Mouse (Mus musculus) gastrocnemius, postnatal 14 days (tissue): ENCODE measurements around the gene Ccdc152. TPM values are rescaled to one million over a fixed set of nuclear protein-coding genes. Genes with fewer than 3 reads are reported as not detected.
"Not testable (repeated sequence)": the region's sequence is repeated elsewhere in the genome, so short reads cannot be mapped to it uniquely, and the experiment has no call there.

Source experiments
- DNase-seq: peaks from one replicate; pipeline ENCODE4 v3.0.0; 2021; ENCODE audit warnings: mixed read lengths
- intact Hi-C: fragments of 180-260 bp; cut with DNase I; formaldehyde crosslinking; loops from one replicate; pipeline ENCODE4 v1.15.1; 2025; ENCODE audit warnings: low total_unique reads
- total RNA-seq, 2 experiments: library from RNA; stranded (reverse); gene quantifications; 2 replicates each; pipeline ENCODE4 v1.2.3; 2021

Gene Ccdc152
- total RNA-seq, 2 experiments from 2014 or later, result not detected

- no peak for DNase-seq
These were observed 21.6 kb downstream of the Ccdc152 start for GRCm38 (mm10) chr15:3281737-3282136.

GRCm38 (mm10) chr15:3281216-3281615 is 22.1 kb downstream of the Ccdc152 start:
- intact Hi-C loops, result no loop called here
- DNase-seq, result no peak

More at GRCm38 (mm10) chr15:3281737-3282136, 21.6 kb downstream of the Ccdc152 start:
- intact Hi-C loops, result no loop called here

- no peak for DNase-seq
- intact Hi-C loops, result loop anchor here (10.0 kb wide), 1 partner anchor 64 kb away; no protein-coding TSS in a partner anchor
These were observed 24.1 kb downstream of the Ccdc152 start for GRCm38 (mm10) chr15:3279242-3279641.

- intact Hi-C loops, result loop anchor here (10.0 kb wide), 1 partner anchor 63 kb away; no protein-coding TSS in a partner anchor
- DNase-seq, result no peak
These were observed 25.9 kb downstream of the Ccdc152 start for GRCm38 (mm10) chr15:3277391-3277790.

- intact Hi-C loops, result loop anchor here (10.0 kb wide), 1 partner anchor 58 kb away; no protein-coding TSS in a partner anchor
- DNase-seq, result no peak
These were observed 30.1 kb downstream of the Ccdc152 start for GRCm38 (mm10) chr15:3273191-3273590.

GRCm38 (mm10) chr15:3271216-3271615 is 32.1 kb downstream of the Ccdc152 start:
- intact Hi-C loops, result loop anchor here (10.0 kb wide), 1 partner anchor 56 kb away; no protein-coding TSS in a partner anchor

GRCm38 (mm10) chr15:3270646-3271077 is 32.7 kb downstream of the Ccdc152 start:
- intact Hi-C loops, result loop anchor here (10.0 kb wide), 1 partner anchor 56 kb away; no protein-coding TSS in a partner anchor

More at GRCm38 (mm10) chr15:3271216-3271615, 32.1 kb downstream of the Ccdc152 start:
- no peak for DNase-seq

GRCm38 (mm10) chr15:3269996-3270645 is 33.2 kb downstream of the Ccdc152 start:
- intact Hi-C loops, result loop anchor here (10.0 kb wide), 1 partner anchor 55 kb away; no protein-coding TSS in a partner anchor
- DNase-seq, result no peak

More at GRCm38 (mm10) chr15:3270646-3271077, 32.7 kb downstream of the Ccdc152 start:
- peak; percentile 63 for DNase-seq

- DNase-seq, result no peak
- intact Hi-C loops, result no loop called here
These were observed 33.8 kb downstream of the Ccdc152 start for GRCm38 (mm10) chr15:3269496-3269895.

GRCm38 (mm10) chr15:3268247-3268646 is 35.1 kb downstream of the Ccdc152 start, which contains the start of gene Selenop:
Selenop (plus strand) TSS chr15:3268547.
- intact Hi-C loops, result no loop called here
- no peak for DNase-seq

- intact Hi-C loops, result no loop called here
- no peak for DNase-seq
These were observed 38.5 kb downstream of the Ccdc152 start for GRCm38 (mm10) chr15:3264828-3265227.

GRCm38 (mm10) chr15:3264293-3264692 is 39.0 kb downstream of the Ccdc152 start:
- DNase-seq, result no peak
- intact Hi-C loops, result no loop called here

- intact Hi-C loops, result no loop called here
- DNase-seq, result no peak
These were observed 40.4 kb downstream of the Ccdc152 start for GRCm38 (mm10) chr15:3262883-3263282.

- DNase-seq, result no peak
- intact Hi-C loops, result no loop called here
These were observed 43.0 kb downstream of the Ccdc152 start for GRCm38 (mm10) chr15:3260309-3260708.

- intact Hi-C loops, result no loop called here
- DNase-seq, result no peak
These were observed 44.3 kb downstream of the Ccdc152 start for GRCm38 (mm10) chr15:3259025-3259424.

- intact Hi-C loops, result no loop called here
- no peak for DNase-seq
These were observed 51.6 kb downstream of the Ccdc152 start for GRCm38 (mm10) chr15:3251718-3252067.

- intact Hi-C loops, result no loop called here
- DNase-seq, result no peak
These were observed 52.2 kb downstream of the Ccdc152 start for GRCm38 (mm10) chr15:3251031-3251717.

- no peak for DNase-seq
- intact Hi-C loops, result no loop called here
These were observed 52.7 kb downstream of the Ccdc152 start for GRCm38 (mm10) chr15:3250620-3251019.

GRCm38 (mm10) chr15:3245036-3245435 is 58.3 kb downstream of the Ccdc152 start:
- intact Hi-C loops, DNase-seq: not testable (repeated sequence)

GRCm38 (mm10) chr15:3237963-3238362 is 65.4 kb downstream of the Ccdc152 start:
- intact Hi-C loops, result no loop called here
- DNase-seq, result no peak
